Mouse (Mus musculus) stomach, embryonic 16.5 days (tissue): ENCODE data around the gene Tmem128. TPM values are rescaled to one million over a fixed set of nuclear protein-coding genes. Genes with fewer than 3 reads are reported as not detected.

ENCODE experiments used
- ATAC-seq: fragments of 200-750 bp; cut with Nextera tagmentation; 2 replicates; pipeline ENCODE4 v1.8.0; 2017; ENCODE audit warnings: moderate number of reproducible peaks, moderate TSS enrichment; ENCODE audit not compliant: insufficient read depth, low FRiP score
- H3K27ac ChIP-seq: fragments of 300-500 bp; sonication (generic); 2 replicates; pipeline ENCODE4 v1.5.1; 2014; ENCODE audit warnings: low read length
- H3K27me3 ChIP-seq: fragments of 300-500 bp; sonication (generic); 2 replicates; pipeline ENCODE4 v1.6.1; 2014; ENCODE audit warnings: low read length, control low read depth, mixed read lengths; ENCODE audit not compliant: control insufficient read depth, insufficient read depth
- H3K36me3 ChIP-seq: fragments of 300-500 bp; sonication (generic); 2 replicates; pipeline ENCODE4 v1.6.1; 2014; ENCODE audit warnings: low read length; ENCODE audit not compliant: control insufficient read depth, insufficient read depth
- H3K4me1 ChIP-seq: fragments of 300-500 bp; sonication (generic); 2 replicates; pipeline ENCODE4 v1.6.1; 2014; ENCODE audit warnings: low read length, control low read depth, mixed read lengths; ENCODE audit not compliant: control insufficient read depth, insufficient read depth
- H3K4me2 ChIP-seq: fragments of 300-500 bp; sonication (generic); 2 replicates; pipeline ENCODE4 v1.6.1; 2014; ENCODE audit warnings: low read depth, low read length, mixed read lengths
- H3K4me3 ChIP-seq: fragments of 300-500 bp; sonication (generic); replicated peaks from 2 replicates; pipeline ENCODE4 v1.5.1; 2014; ENCODE audit warnings: mild to moderate bottlenecking, low read length
- H3K9ac ChIP-seq: fragments of 300-500 bp; sonication (generic); 2 replicates; pipeline ENCODE4 v1.6.1; 2014; ENCODE audit warnings: low read length
- H3K9me3 ChIP-seq: fragments of 300-500 bp; sonication (generic); replicated peaks from 2 replicates; pipeline ENCODE4 v1.6.1; 2016; ENCODE audit warnings: low read length, control low read depth; ENCODE audit not compliant: control insufficient read depth
- WGBS: fragments of 180-500 bp; shearing (Covaris S2); extraction: QIAGEN DNeasy Blood & Tissue Kit; methylation state at CpG from one replicate; pipeline ENCODE4 v1.1.7; 2014; 5-methylcytosine and 5-hydroxymethylcytosine counted together
- polyA plus RNA-seq: library from polyadenylated mRNA; unstranded; fragments of >200 nt; fragmentation: Nextera tagmentation; extraction: Ambion mirVana; gene quantifications from 2 replicates; pipeline ENCODE4 v1.2.1, GENCODE M21; 2015

Tmem128 gene
- polyA plus RNA-seq, 1 experiment from 2014 or later, result 66.2 TPM

GRCm38 (mm10) chr5:38241473-38241834 is 18.5 kb upstream of the Tmem128 start:
- no peak for ATAC-seq
- H3K4me2 ChIP-seq, result no peak overlapping the region
- no peaks in the 10 kb centered on the region for H3K27me3 ChIP-seq
- H3K4me1 ChIP-seq, result no peaks in the 10 kb centered on the region
- no peak overlapping the region for H3K27ac ChIP-seq
- no peak overlapping the region for H3K4me3 ChIP-seq
- WGBS, result 76% methylated on average over 3 of the region's 3 CpGs
- no peak overlapping the region for H3K9ac ChIP-seq
- H3K36me3 ChIP-seq, result no peaks in the 10 kb centered on the region
- no peaks in the 10 kb centered on the region for H3K9me3 ChIP-seq

- H3K9ac ChIP-seq, result no peak overlapping the region
- H3K9me3 ChIP-seq, result no peaks in the 10 kb centered on the region
- H3K36me3 ChIP-seq, result no peaks in the 10 kb centered on the region
- WGBS, result 81% methylated on average over 6 of the region's 6 CpGs
- no peak overlapping the region for H3K4me3 ChIP-seq
- H3K4me2 ChIP-seq, result no peak overlapping the region
- no peak overlapping the region for H3K27ac ChIP-seq
- H3K27me3 ChIP-seq, result no peaks in the 10 kb centered on the region
- ATAC-seq, result no peak
- H3K4me1 ChIP-seq, result no peaks in the 10 kb centered on the region
Observed at GRCm38 (mm10) chr5:38241966-38242365, 18.0 kb upstream of the Tmem128 start.

GRCm38 (mm10) chr5:38255195-38255594 is 4.8 kb upstream of the Tmem128 start:
- ATAC-seq, result no peak
- no peaks in the 10 kb centered on the region for H3K27me3 ChIP-seq
- WGBS, result 37% methylated on average over 4 of the region's 4 CpGs
- no peak overlapping the region for H3K4me3 ChIP-seq
- H3K27ac ChIP-seq, result no peak overlapping the region
- no peaks in the 10 kb centered on the region for H3K36me3 ChIP-seq
- H3K9me3 ChIP-seq, result no peaks in the 10 kb centered on the region
- no peaks in the 10 kb centered on the region for H3K4me1 ChIP-seq
- H3K9ac ChIP-seq, result no peak overlapping the region
- no peak overlapping the region for H3K4me2 ChIP-seq

GRCm38 (mm10) chr5:38255644-38256043 is 4.3 kb upstream of the Tmem128 start:
- no peaks in the 10 kb centered on the region for H3K27me3 ChIP-seq
- 58% methylated on average over 3 of the region's 3 CpGs for WGBS
- no peaks in the 10 kb centered on the region for H3K36me3 ChIP-seq
- no peak overlapping the region for H3K4me2 ChIP-seq
- no peaks in the 10 kb centered on the region for H3K9me3 ChIP-seq
- no peak overlapping the region for H3K4me3 ChIP-seq
- no peak overlapping the region for H3K27ac ChIP-seq
- ATAC-seq, result no peak
- H3K4me1 ChIP-seq, result no peaks in the 10 kb centered on the region
- H3K9ac ChIP-seq, result no peak overlapping the region

- H3K9ac ChIP-seq, result no peak overlapping the region
- 85% methylated on average over 1 of the region's 1 CpGs for WGBS
Observed at GRCm38 (mm10) chr5:38256551-38256950, 3.4 kb upstream of the Tmem128 start.

GRCm38 (mm10) chr5:38258034-38258772 is 1.8 kb upstream of the Tmem128 start:
- ATAC-seq, result no peak
- H3K4me1 ChIP-seq, result peaks cover 5% of the 10 kb centered on the region
- 78% methylated on average over 8 of the region's 8 CpGs for WGBS
- no peak overlapping the region for H3K4me2 ChIP-seq
- H3K27me3 ChIP-seq, result no peaks in the 10 kb centered on the region
- H3K9me3 ChIP-seq, result no peaks in the 10 kb centered on the region
- H3K27ac ChIP-seq, result no peak overlapping the region
- H3K9ac ChIP-seq, result no peak overlapping the region
- no peak overlapping the region for H3K4me3 ChIP-seq
- peaks cover 3% of the 10 kb centered on the region; the same call in 1 of the 2 replicates for H3K36me3 ChIP-seq

More at GRCm38 (mm10) chr5:38256551-38256950, 3.4 kb upstream of the Tmem128 start:
- no peaks in the 10 kb centered on the region for H3K36me3 ChIP-seq
- no peak for ATAC-seq
- H3K27ac ChIP-seq, result no peak overlapping the region
- H3K4me3 ChIP-seq, result no peak overlapping the region
- H3K9me3 ChIP-seq, result no peaks in the 10 kb centered on the region
- H3K4me2 ChIP-seq, result no peak overlapping the region
- H3K27me3 ChIP-seq, result no peaks in the 10 kb centered on the region
- H3K4me1 ChIP-seq, result peaks cover 5% of the 10 kb centered on the region

GRCm38 (mm10) chr5:38258773-38259146 is 1.2 kb upstream of the Tmem128 start:
- no peak overlapping the region for H3K9ac ChIP-seq
- no peaks in the 10 kb centered on the region for H3K27me3 ChIP-seq
- H3K4me2 ChIP-seq, result no peak overlapping the region
- WGBS, result 84% methylated on average over 5 of the region's 5 CpGs
- no peak overlapping the region for H3K27ac ChIP-seq
- peaks cover 8% of the 10 kb centered on the region for H3K36me3 ChIP-seq
- no peaks in the 10 kb centered on the region for H3K9me3 ChIP-seq
- peaks cover 5% of the 10 kb centered on the region for H3K4me1 ChIP-seq
- ATAC-seq, result no peak
- H3K4me3 ChIP-seq, result no peak overlapping the region

GRCm38 (mm10) chr5:38259455-38260106 is 404 bp upstream of the Tmem128 start:
- peak overlapping the region; percentile 87 for H3K9ac ChIP-seq
- no peaks in the 10 kb centered on the region for H3K9me3 ChIP-seq
- WGBS, result 42% methylated on average over 9 of the region's 9 CpGs
- peaks cover 11% of the 10 kb centered on the region for H3K36me3 ChIP-seq
- peak overlapping the region; percentile 80 for H3K27ac ChIP-seq
- H3K27me3 ChIP-seq, result no peaks in the 10 kb centered on the region
- H3K4me2 ChIP-seq, result peak overlapping the region; percentile 89
- H3K4me1 ChIP-seq, result peaks cover 5% of the 10 kb centered on the region
- H3K4me3 ChIP-seq, result peak overlapping the region; percentile 80
- ATAC-seq, result no peak

GRCm38 (mm10) chr5:38270942-38271341 is 11.0 kb downstream of the Tmem128 start:
- Histone ChIP-seq H3K27me3 (peaks cover 13% of the 10 kb centered on the region), H3K9ac (no peak overlapping the region), H3K4me3 (no peak overlapping the region), H3K4me1 (no peaks in the 10 kb centered on the region), H3K9me3 (no peaks in the 10 kb centered on the region), H3K4me2 (no peak overlapping the region), H3K36me3 (peaks cover 10% of the 10 kb centered on the region; the same call in 1 of the 2 replicates), H3K27ac (no peak overlapping the region)
- no peak for ATAC-seq
- WGBS, result 86% methylated on average over 3 of the region's 3 CpGs
